Mouse (Mus musculus) olfactory bulb, adult 2 months (tissue): ENCODE data around the gene Scn5a. TPM values are rescaled to one million over a fixed set of nuclear protein-coding genes. Genes with fewer than 3 reads are reported as not detected.

Experiments
- H3K27ac ChIP-seq: fragments of 200-500 bp; 2 replicates; pipeline ENCODE4 v1.5.1; 2012; ENCODE audit warnings: low read depth, low read length; ENCODE audit not compliant: insufficient read depth
- H3K4me1 ChIP-seq: fragments of 200-500 bp; 2 replicates; pipeline ENCODE4 v1.6.1; 2012; ENCODE audit warnings: low read length; ENCODE audit not compliant: control insufficient read depth, insufficient read depth
- H3K4me3 ChIP-seq: fragments of 200-500 bp; 2 replicates; pipeline ENCODE4 v1.5.1; 2012; ENCODE audit warnings: mild to moderate bottlenecking, low read depth, low read length, moderate library complexity; ENCODE audit not compliant: insufficient read depth
- CTCF ChIP-seq: fragments of 200-500 bp; IDR thresholded peaks from 2 replicates; pipeline ENCODE4 v1.5.1; 2012; ENCODE audit warnings: low read depth, mild to moderate bottlenecking, low read length, moderate library complexity; ENCODE audit not compliant: insufficient read depth
- POLR2A ChIP-seq: fragments of 200-500 bp; IDR thresholded peaks from 2 replicates; pipeline ENCODE4 v1.6.1; 2012; ENCODE audit warnings: mild to moderate bottlenecking, low read depth, low read length, moderate library complexity; ENCODE audit not compliant: insufficient read depth
- WGBS: fragments of 180-500 bp; shearing (Covaris S2); methylation state at CpG from one replicate; pipeline ENCODE4 v1.1.7; 2018; 5-methylcytosine and 5-hydroxymethylcytosine counted together
- polyA plus RNA-seq: library from polyadenylated mRNA; stranded (reverse); fragments of >200 nt; gene quantifications from 2 replicates; pipeline ENCODE4 v1.2.4, GENCODE M21; 2012; ENCODE audit warnings: low replicate concordance; ENCODE audit not compliant: missing spikeins, insufficient read depth, insufficient read length

The Scn5a gene
- polyA plus RNA-seq, 1 experiment, result not detected

GRCm38 (mm10) chr9:119558119-119558854, 20.5 kb downstream of the Scn5a start:
- Histone ChIP-seq H3K4me1 (peaks cover 15% of the 10 kb centered on the region), H3K27ac (no peak overlapping the region), H3K4me3 (no peak overlapping the region)
- WGBS, result 37% methylated on average over 12 of the region's 12 CpGs
- TF ChIP-seq CTCF, result peak; percentile 62; the same call in 1 of the 2 replicates
- no peak for TF ChIP-seq POLR2A

- Histone ChIP-seq H3K4me1 (peaks cover 7% of the 10 kb centered on the region), H3K27ac (no peak overlapping the region), H3K4me3 (no peak overlapping the region)
- TF ChIP-seq CTCF (no peak), POLR2A (no peak)
- 75% methylated on average over 3 of the region's 3 CpGs for WGBS
These were observed 22.8 kb downstream of the Scn5a start for GRCm38 (mm10) chr9:119556043-119556442.

DNA sequence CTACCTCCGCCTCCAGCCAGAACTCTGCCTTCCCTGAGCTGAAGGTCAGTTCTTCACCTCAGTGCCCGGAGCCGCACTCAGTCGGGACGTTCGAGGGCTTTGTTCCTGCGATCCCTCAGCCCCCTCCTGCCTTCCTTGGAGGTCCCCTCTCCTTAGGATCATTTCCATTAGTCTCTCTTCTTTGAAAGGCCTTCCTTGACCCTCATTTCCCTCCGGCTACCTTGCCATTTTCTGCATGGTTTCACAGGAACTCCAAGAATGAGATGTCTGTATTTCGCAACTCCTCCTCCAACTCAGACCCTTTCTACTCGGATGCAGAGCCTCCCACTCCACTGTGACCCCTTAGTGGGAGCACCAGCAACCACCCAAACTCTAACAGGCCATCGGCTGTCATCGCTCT, 31.3 kb downstream of the Scn5a start:
- H3K4me3 ChIP-seq, result no peak overlapping the region
- TF ChIP-seq CTCF (no peak), POLR2A (no peak)
- no peak overlapping the region for H3K27ac ChIP-seq
- H3K4me1 ChIP-seq, result no peaks in the 10 kb centered on the region
- WGBS, result 70% methylated on average over 12 of the region's 12 CpGs

GRCm38 (mm10) chr9:119547128-119547527, 31.7 kb downstream of the Scn5a start:
- 87% methylated on average over 8 of the region's 8 CpGs for WGBS
- Histone ChIP-seq H3K4me3 (no peak overlapping the region), H3K4me1 (no peaks in the 10 kb centered on the region), H3K27ac (no peak overlapping the region)
- TF ChIP-seq POLR2A (no peak), CTCF (no peak)

GRCm38 (mm10) chr9:119540726-119541125, 38.1 kb downstream of the Scn5a start:
- Histone ChIP-seq H3K4me3 (no peak overlapping the region), H3K4me1 (peaks cover 6% of the 10 kb centered on the region; the same call in 1 of the 2 replicates), H3K27ac (no peak overlapping the region)
- 77% methylated on average over 9 of the region's 9 CpGs for WGBS
- TF ChIP-seq CTCF (no peak), POLR2A (no peak)

DNA sequence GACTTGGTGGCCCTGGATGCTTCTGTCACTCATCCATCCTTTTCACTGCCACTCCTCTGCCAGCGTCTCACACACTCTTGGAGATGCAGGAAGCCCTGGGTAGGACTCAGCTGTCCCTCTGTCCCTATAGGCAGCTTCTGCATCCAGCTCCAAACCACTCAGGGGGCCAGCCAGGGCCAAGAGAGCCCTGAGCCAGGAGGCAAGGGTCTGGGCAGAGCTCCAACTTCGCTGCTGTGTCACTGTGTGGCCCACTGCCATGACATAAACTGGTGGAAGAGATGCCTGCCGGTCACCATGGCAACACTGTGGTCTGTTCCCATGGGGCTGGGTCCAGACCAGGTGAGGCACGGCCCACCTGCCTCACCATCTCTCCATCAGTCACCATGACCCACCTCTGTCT, 41.0 kb downstream of the Scn5a start:
- 52% methylated on average over 4 of the region's 4 CpGs for WGBS
- Histone ChIP-seq H3K27ac (no peak overlapping the region), H3K4me1 (peaks cover 6% of the 10 kb centered on the region; the same call in 1 of the 2 replicates), H3K4me3 (no peak overlapping the region)
- TF ChIP-seq POLR2A, result no peak
- no peak for TF ChIP-seq CTCF

GRCm38 (mm10) chr9:119531684-119532417, 47.0 kb downstream of the Scn5a start:
- Histone ChIP-seq H3K27ac (no peak overlapping the region), H3K4me1 (peaks cover 6% of the 10 kb centered on the region; the same call in 1 of the 2 replicates), H3K4me3 (no peak overlapping the region)
- WGBS, result 51% methylated on average over 10 of the region's 10 CpGs
- TF ChIP-seq CTCF (no peak), POLR2A (no peak)

GRCm38 (mm10) chr9:119524511-119524910, 54.3 kb downstream of the Scn5a start:
- peaks cover 7% of the 10 kb centered on the region for H3K4me1 ChIP-seq
- WGBS, result 92% methylated on average over 6 of the region's 6 CpGs
- TF ChIP-seq POLR2A (no peak), CTCF (no peak)

DNA sequence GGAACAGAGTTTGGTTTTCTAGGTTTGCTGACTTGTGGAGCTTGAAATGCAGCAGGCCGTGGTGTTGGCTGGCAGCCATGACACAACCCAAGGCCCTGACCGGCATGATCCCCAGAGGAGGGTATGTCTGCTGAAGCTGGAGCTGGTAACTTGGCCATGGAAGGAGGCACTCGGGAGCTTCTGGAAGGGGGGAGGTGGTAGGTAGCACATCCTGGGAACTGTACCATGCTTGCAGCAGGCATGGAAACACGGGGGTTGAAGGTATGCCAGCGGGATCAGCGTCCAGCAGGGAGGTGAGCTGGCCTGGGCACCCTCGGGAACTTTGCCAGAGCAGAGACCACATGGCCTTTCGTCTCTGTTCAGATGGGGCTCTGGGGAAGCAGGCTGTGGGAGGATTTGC, 55.5 kb downstream of the Scn5a start:
- H3K4me1 ChIP-seq, result peaks cover 12% of the 10 kb centered on the region
- WGBS, result 56% methylated on average over 8 of the region's 8 CpGs
- TF ChIP-seq CTCF (no peak), POLR2A (no peak)
- H3K4me3 ChIP-seq, result no peak overlapping the region
- H3K27ac ChIP-seq, result no peak overlapping the region

More at GRCm38 (mm10) chr9:119524511-119524910, 54.3 kb downstream of the Scn5a start:
- no peak overlapping the region for H3K27ac ChIP-seq
- H3K4me3 ChIP-seq, result no peak overlapping the region
